Mouse (Mus musculus): ENCODE measurements around the gene B4galt3. TPM values are rescaled to one million over a fixed set of nuclear protein-coding genes. Genes with fewer than 3 reads are reported as not detected.
A peak's percentile ranks its signal among the peaks of the same experiment; 100 is the strongest.

Gene B4galt3
- total RNA-seq, 1 experiment from 2014 or later, result 13.7 TPM

GRCm38 (mm10) chr1:171277736-171278135 is 7.6 kb downstream of the B4galt3 start:
- no peak for ATAC-seq (replicated peaks in 1 of 2; ENCODE audit: insufficient read depth in 1 of 2, low FRiP score in 2 of 2, low TSS enrichment in 1 of 2, low read depth in 1 of 2, poor library complexity in 2 of 2, severe bottlenecking in 2 of 2)

- ATAC-seq (replicated peaks in 1 of 2; ENCODE audit: insufficient read depth in 1 of 2, low FRiP score in 2 of 2, low TSS enrichment in 1 of 2, low read depth in 1 of 2, poor library complexity in 2 of 2, severe bottlenecking in 2 of 2), result no peak
Observed at GRCm38 (mm10) chr1:171278436-171278835, 8.3 kb downstream of the B4galt3 start.

GRCm38 (mm10) chr1:171279012-171279705 is 9.0 kb downstream of the B4galt3 start:
- ATAC-seq (replicated peaks in 1 of 2; ENCODE audit: insufficient read depth in 1 of 2, low FRiP score in 2 of 2, low TSS enrichment in 1 of 2, low read depth in 1 of 2, poor library complexity in 2 of 2, severe bottlenecking in 2 of 2), result no peak

- ATAC-seq (replicated peaks in 1 of 2; ENCODE audit: insufficient read depth in 1 of 2, low FRiP score in 2 of 2, low TSS enrichment in 1 of 2, low read depth in 1 of 2, poor library complexity in 2 of 2, severe bottlenecking in 2 of 2), result no peak
Observed at GRCm38 (mm10) chr1:171279721-171280120, 9.6 kb downstream of the B4galt3 start.

- peak; percentile 0 to 2; a peak in 1 of 4 replicates for ATAC-seq (replicated peaks in 1 of 2; ENCODE audit: insufficient read depth in 1 of 2, low FRiP score in 2 of 2, low TSS enrichment in 1 of 2, low read depth in 1 of 2, poor library complexity in 2 of 2, severe bottlenecking in 2 of 2)
Observed at GRCm38 (mm10) chr1:171280250-171280915, 10.3 kb downstream of the B4galt3 start.

- peak; percentile 93 to 94 for ATAC-seq (replicated peaks in 1 of 2; ENCODE audit: insufficient read depth in 1 of 2, low FRiP score in 2 of 2, low TSS enrichment in 1 of 2, low read depth in 1 of 2, poor library complexity in 2 of 2, severe bottlenecking in 2 of 2)
Observed at GRCm38 (mm10) chr1:171280916-171281527, 10.9 kb downstream of the B4galt3 start, which contains the start of gene Ppox. TSS of gene Ppox (minus strand) at chr1:171281186.

- peak; percentile 55 to 57 for ATAC-seq (replicated peaks in 1 of 2; ENCODE audit: insufficient read depth in 1 of 2, low FRiP score in 2 of 2, low TSS enrichment in 1 of 2, low read depth in 1 of 2, poor library complexity in 2 of 2, severe bottlenecking in 2 of 2)
Observed at GRCm38 (mm10) chr1:171281528-171281923, 11.4 kb downstream of the B4galt3 start.

GRCm38 (mm10) chr1:171282086-171282805 is 12.1 kb downstream of the B4galt3 start:
- ATAC-seq (replicated peaks in 1 of 2; ENCODE audit: insufficient read depth in 1 of 2, low FRiP score in 2 of 2, low TSS enrichment in 1 of 2, low read depth in 1 of 2, poor library complexity in 2 of 2, severe bottlenecking in 2 of 2), result no peak

GRCm38 (mm10) chr1:171283188-171284160 is 13.3 kb downstream of the B4galt3 start:
- ATAC-seq (replicated peaks in 1 of 2; ENCODE audit: insufficient read depth in 1 of 2, low FRiP score in 2 of 2, low TSS enrichment in 1 of 2, low read depth in 1 of 2, poor library complexity in 2 of 2, severe bottlenecking in 2 of 2), result no peak

GRCm38 (mm10) chr1:171284491-171284890 is 14.4 kb downstream of the B4galt3 start:
- no peak for ATAC-seq (replicated peaks in 1 of 2; ENCODE audit: insufficient read depth in 1 of 2, low FRiP score in 2 of 2, low TSS enrichment in 1 of 2, low read depth in 1 of 2, poor library complexity in 2 of 2, severe bottlenecking in 2 of 2)

- no peak for ATAC-seq (replicated peaks in 1 of 2; ENCODE audit: insufficient read depth in 1 of 2, low FRiP score in 2 of 2, low TSS enrichment in 1 of 2, low read depth in 1 of 2, poor library complexity in 2 of 2, severe bottlenecking in 2 of 2)
Observed at GRCm38 (mm10) chr1:171285096-171285892, 15.2 kb downstream of the B4galt3 start.

- no peak for ATAC-seq (replicated peaks in 1 of 2; ENCODE audit: insufficient read depth in 1 of 2, low FRiP score in 2 of 2, low TSS enrichment in 1 of 2, low read depth in 1 of 2, poor library complexity in 2 of 2, severe bottlenecking in 2 of 2)
Observed at GRCm38 (mm10) chr1:171286517-171286916, 16.4 kb downstream of the B4galt3 start.

GRCm38 (mm10) chr1:171287136-171288081 is 17.3 kb downstream of the B4galt3 start, which contains the start of gene Usp21:
TSS of gene Usp21 (minus strand) at chr1:171287991.
- ATAC-seq (replicated peaks in 1 of 2; ENCODE audit: insufficient read depth in 1 of 2, low FRiP score in 2 of 2, low TSS enrichment in 1 of 2, low read depth in 1 of 2, poor library complexity in 2 of 2, severe bottlenecking in 2 of 2), result peak; percentile 94 to 98

- ATAC-seq (replicated peaks in 1 of 2; ENCODE audit: insufficient read depth in 1 of 2, low FRiP score in 2 of 2, low TSS enrichment in 1 of 2, low read depth in 1 of 2, poor library complexity in 2 of 2, severe bottlenecking in 2 of 2), result no peak
Observed at GRCm38 (mm10) chr1:171288328-171288727, 18.2 kb downstream of the B4galt3 start.

GRCm38 (mm10) chr1:171293351-171293750 is 23.2 kb downstream of the B4galt3 start:
- ATAC-seq (replicated peaks in 1 of 2; ENCODE audit: insufficient read depth in 1 of 2, low FRiP score in 2 of 2, low TSS enrichment in 1 of 2, low read depth in 1 of 2, poor library complexity in 2 of 2, severe bottlenecking in 2 of 2), result no peak
